Mouse (Mus musculus) G1E (cell line): Measurements from ENCODE around the gene Cacfd1.

Experiments used
- CTCF ChIP-seq: IDR thresholded peaks from 2 replicates; pipeline ENCODE4 v1.5.1; 2012; ENCODE audit warnings: low read depth, low read length, inconsistent platforms, mixed read lengths
- TAL1 ChIP-seq: conservative IDR thresholded peaks from 2 replicates; pipeline ENCODE4 v1.6.1; 2012; ENCODE audit warnings: low read depth, low read length, inconsistent platforms, mixed read lengths

GRCm38 (mm10) chr2:27067124-27067523 is 57.4 kb downstream of the Cacfd1 start:
- TF ChIP-seq CTCF (no peak), TAL1 (no peak)
